Mouse (Mus musculus) left cerebral cortex, adult 9 months (tissue): ENCODE results near the gene Olfr583.

ENCODE experiments used
- DNase-seq, 2 experiments: peaks; one replicate each; pipeline ENCODE4 v3.0.0; 2022; ENCODE audit warnings: low spot score in 2 of 2

Gene Olfr583

GRCm38 (mm10) chr7:103051000-103051399 is at the start of gene Olfr583:
Gene Olfr583 (plus strand): TSS chr7:103051300.
- DNase-seq = no peak

GRCm38 (mm10) chr7:103037724-103038123 is 13.4 kb upstream of the Olfr583 start, which contains the start of gene Olfr582:
Gene Olfr582 (plus strand): TSS chr7:103038024.
- no peak for DNase-seq

DNA sequence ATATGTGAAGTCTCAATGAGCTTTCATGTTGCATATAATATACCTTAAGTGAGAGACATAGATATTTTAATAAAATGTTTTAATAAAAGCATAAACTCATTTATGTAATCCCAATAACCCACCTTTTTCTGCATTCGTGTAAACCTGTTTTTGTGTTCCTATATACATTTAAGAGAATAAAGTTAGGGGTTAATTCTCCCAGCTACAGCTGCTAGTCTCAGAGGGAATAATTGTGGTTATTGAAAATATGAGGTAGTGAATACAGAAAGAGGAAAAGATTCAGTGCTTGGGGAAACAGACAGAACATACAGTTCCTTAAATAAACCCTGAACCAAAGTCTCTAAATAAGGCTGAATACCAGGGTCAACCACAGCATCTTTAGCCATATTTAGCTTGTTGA is 30.5 kb downstream of the Olfr583 start, which contains the start of gene Olfr584:
Gene Olfr584 (plus strand): TSS at position 301 of the 400 bp plus-strand sequence.
- no peak for DNase-seq

DNA sequence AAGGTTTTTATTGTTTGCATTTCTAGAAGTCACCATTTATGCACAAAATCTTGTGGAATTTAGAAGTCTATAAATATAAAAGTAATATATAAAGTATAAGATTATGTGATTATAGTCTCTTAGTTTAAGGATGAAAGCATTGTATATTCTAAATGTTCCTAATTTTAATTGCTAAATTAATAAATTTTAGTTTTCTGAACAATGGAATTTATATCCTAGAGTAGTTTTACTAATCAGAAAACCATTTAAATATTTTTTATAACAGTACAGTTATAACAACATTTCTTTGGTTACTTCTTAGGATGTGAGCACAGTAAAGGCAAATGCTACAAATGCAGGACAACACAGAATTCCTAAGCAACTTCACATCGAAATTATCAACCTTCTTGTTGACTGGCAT is 46.3 kb downstream of the Olfr583 start, which contains the start of gene Olfr585:
Gene Olfr585 (plus strand): TSS at position 301 of the 400 bp plus-strand sequence.
- DNase-seq = no peak
